Mouse (Mus musculus): Measurements from ENCODE around the gene Grik4. TPM values are rescaled to one million over a fixed set of nuclear protein-coding genes. Genes with fewer than 3 reads are reported as not detected.

The Grik4 gene
- polyA plus RNA-seq, 2 experiments from 2014 or later, result 0.08 TPM; not detected in 1

GRCm38 (mm10) chr9:42742385-42742784 is 201.9 kb downstream of the Grik4 start:
- no peak for ATAC-seq

GRCm38 (mm10) chr9:42736697-42737335 is 207.5 kb downstream of the Grik4 start:
- no peak for ATAC-seq

- no peak for ATAC-seq
Observed at GRCm38 (mm10) chr9:42735086-42735485, 209.2 kb downstream of the Grik4 start.

DNA sequence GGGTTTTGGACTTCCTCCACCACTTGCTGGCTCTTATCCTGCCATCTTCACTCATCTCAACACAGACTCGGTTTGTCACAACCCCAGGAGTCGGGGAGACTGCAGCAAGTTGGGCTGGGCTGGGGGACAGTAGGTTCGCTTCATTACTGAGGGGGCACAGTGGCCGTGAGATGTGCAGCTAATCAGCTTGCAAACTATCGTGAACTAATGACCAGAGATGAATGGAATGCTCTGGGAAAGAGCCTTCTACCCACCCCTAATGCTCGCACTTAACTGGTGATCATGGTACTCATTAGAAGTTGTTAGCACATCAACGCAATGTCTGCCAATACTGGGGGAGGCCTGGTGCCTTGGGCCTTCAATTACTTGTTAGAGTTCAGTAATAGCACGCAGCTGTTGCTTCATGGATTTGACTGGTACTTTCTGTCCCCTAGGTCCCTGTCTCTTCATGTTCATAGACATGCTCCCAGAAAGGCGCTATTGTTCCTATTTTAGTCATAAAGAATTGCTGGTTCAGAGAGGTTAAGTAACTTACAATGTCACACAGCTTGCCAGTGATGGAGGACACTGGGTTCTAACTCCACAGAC is 211.5 kb downstream of the Grik4 start:
- no peak for ATAC-seq

DNA sequence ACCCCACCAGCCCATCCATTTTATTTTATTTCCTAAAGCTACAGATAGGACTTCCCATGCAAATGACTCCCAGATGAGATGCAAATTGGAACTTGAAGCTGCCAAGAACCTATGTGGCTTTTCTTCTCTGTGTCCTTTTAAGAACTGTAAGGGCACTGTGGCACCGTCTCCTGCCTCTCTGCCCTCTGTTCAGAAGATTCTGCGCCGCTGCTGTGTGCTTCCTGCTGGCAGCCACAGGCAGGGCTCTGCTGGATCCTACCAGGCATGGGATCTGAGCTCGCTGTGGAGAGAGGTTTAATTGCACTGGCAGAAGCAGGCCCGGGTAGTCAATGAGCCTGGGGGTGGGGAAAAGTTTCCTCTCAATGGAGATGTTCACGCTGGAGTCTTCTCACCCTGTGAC is 215.8 kb downstream of the Grik4 start:
- ATAC-seq, result no peak

DNA sequence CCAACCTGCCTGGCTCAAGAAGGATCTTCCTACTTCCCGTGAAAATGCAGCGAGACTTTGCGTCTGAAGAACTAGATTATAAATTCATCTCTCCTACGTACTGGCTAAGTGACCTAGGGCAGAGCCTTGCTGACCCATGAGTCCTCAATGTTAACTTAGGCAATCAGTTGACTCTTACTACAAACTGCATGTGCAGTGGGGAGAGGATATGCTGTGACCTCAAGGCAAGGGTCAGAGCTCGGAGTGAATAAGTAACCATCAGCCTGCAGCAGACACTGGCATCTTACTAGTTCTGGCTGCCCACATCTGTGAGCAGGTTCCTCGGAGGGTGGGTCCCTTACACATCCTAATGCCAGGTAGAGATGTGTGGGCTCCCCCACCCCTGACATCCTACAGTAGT is 216.6 kb downstream of the Grik4 start:
- no peak for ATAC-seq

GRCm38 (mm10) chr9:42727186-42727585 is 217.1 kb downstream of the Grik4 start:
- ATAC-seq, result no peak

DNA sequence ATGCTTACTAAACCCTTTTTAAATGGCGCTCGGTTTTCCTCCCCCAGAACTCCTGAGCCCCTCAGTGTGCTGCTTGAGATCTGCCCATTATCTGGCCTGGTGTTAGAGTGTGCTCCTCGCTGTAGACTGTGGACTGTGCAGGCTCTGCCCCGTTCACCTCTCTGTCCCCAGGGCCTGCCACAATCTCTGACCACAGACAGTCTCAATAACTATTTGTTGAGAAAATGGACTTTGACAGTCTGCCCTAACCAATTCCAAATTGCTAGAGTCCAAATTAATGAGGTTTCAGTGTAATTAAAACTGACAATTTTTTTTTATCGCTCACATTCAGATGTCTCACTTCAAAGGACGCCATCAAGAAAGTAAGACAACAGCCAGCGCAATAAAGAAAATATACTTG is 220.2 kb downstream of the Grik4 start:
- no peak for ATAC-seq

- no peak for ATAC-seq
Observed at GRCm38 (mm10) chr9:42722501-42722900, 221.8 kb downstream of the Grik4 start.

DNA sequence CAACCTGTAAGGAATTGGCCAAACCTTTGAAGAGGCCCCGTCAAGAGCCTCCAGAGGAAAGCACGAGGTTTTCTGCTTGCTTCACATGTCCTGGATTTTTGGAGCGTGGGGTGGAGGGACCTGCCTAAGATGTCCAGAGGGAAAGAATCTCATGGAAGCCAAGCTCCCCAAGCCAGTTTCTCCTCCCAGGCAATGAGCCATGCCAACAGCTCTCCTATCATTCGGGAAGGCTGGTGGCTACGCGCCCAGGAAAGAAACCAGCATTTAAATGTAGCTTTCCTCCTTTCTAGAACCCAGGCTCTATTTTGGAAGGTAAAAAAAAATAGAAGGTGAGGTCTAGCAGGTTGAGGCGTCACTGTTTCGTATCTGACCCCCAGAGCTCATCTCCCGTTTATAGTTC is 222.6 kb downstream of the Grik4 start:
- no peak for ATAC-seq

DNA sequence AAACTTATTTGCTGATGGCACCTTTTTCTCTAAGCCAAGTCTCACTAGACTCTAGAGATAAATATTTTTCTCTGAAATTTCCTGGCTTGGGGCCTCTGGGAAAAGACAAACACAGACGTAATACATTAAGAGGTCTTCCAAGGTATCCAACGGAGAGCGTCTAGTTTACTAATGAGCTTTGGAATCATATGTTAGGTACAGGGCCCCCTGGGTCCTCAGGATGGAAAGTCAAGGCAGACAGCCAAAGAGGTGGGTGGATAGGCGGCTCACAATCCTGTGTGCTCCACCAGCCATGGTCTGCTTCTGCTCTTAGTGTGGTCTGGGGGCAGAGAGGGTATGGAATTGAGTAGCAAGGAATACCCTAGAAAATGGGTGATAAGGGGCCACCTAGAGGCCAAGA is 223.1 kb downstream of the Grik4 start:
- ATAC-seq, result no peak

- ATAC-seq, result no peak
Observed at GRCm38 (mm10) chr9:42713912-42714311, 230.4 kb downstream of the Grik4 start.

DNA sequence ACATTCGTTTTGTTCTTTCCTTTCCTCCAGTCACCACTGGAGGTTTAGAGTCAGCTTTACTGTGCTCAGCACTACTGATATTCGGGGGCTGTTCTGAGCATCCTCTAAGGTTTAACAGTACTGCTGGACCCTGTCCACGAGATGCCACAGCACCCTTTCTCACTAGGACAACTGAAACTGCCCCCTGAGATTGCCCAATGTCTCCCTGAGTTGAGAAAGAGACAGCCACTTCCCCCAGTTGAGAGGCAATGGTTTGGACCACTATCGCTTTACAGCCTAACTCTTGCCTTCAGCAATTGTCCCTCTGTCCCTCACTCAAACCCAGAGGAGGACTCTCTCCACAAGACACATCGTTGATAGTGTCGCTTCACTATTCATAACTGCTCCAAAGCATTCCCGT is 238.4 kb downstream of the Grik4 start:
- no peak for ATAC-seq

DNA sequence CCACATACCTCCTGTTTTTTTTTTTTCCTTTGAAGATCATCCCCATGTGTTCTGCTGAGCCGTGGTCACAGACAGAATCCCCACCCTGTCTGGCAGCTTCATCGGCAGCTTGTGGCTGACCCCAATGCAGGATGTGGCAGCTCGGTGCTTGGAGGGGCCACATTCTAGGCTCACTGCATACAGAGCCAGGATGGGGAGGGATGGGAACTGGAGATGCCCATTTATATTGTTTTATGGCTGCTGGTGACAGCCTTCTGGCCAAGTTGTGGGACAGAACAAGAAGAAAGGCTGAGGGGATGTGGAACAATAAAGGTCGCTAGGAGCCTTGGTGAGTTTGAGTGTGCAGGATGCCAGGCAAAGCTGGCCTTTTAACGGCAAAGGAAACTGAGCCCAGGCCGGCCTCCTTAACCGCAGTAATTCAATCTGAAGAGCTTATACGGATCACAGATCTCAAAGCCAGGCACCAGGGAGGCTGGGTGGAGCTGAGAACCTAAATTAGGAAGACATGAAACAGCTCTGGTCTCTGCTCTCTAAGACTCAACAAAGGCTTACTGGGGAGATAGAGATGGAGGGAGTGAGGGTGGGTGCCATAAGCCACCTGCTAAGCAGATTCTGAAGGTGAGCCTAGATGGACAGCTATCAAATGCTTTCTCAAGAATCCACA is 241.0 kb downstream of the Grik4 start:
- ATAC-seq, result no peak

GRCm38 (mm10) chr9:42702231-42703132 is 241.8 kb downstream of the Grik4 start:
- no peak for ATAC-seq

- no peak for ATAC-seq
Observed at GRCm38 (mm10) chr9:42701729-42702128, 242.6 kb downstream of the Grik4 start.

DNA sequence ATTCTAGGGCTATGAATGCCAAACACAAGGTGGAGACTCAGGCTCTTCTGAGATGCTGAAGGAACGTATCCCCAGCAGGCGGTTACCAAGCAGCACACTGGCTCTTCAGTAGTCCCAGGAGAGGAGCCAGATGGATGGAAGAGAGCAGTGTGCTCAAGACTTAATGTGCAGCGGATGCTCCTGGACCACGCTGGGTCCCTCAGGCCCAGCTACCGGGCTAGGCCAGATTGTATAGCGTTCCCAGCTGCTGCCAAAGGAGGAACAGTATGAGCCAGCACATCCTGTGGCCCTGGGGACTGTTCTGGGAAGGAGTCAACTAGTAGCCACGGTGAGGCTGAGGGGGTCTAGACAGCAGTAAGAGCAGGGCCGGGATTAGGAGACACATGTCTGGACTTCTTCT is 251.3 kb downstream of the Grik4 start:
- no peak for ATAC-seq

- no peak for ATAC-seq
Observed at GRCm38 (mm10) chr9:42688143-42688542, 256.1 kb downstream of the Grik4 start.

DNA sequence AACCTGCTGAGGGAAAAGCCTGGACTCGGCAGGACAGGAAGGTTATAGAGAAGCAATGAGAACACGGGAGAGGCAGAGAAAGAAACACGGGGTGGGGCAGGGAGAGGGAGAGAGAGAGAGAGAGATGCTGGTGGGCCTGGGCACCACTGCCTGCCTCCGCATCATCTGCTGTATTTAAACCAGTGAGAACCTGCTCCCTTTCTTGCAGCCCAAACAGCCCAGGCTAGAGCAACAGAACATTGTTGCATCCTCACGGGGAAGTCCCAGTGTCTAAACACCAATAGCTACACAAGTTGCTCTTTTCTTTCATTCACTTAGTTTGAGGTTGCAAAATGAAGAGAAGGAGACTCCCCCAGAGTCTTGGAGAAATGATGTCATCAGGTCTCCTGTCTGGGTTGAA is 258.2 kb downstream of the Grik4 start:
- no peak for ATAC-seq

DNA sequence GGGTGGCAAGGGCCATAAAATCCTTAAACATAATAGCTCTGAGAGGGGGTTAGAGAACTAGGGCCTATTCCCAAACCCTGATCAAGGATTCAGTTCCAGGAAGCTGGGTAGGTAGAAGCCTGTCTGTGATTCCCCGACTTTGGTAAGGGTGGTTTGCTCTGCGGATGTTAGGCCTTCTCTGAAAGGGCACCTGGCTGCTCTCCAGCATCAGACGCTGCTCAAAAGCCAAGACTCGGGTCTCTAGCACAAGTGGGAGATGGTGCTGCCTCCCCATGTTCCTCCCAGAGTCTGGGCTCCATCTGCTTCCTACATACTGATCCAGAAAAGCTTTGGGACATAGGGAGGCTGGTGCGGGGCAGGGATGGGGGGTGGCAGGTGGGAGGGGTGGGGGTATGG is 270.3 kb downstream of the Grik4 start:
- ATAC-seq, result no peak

DNA sequence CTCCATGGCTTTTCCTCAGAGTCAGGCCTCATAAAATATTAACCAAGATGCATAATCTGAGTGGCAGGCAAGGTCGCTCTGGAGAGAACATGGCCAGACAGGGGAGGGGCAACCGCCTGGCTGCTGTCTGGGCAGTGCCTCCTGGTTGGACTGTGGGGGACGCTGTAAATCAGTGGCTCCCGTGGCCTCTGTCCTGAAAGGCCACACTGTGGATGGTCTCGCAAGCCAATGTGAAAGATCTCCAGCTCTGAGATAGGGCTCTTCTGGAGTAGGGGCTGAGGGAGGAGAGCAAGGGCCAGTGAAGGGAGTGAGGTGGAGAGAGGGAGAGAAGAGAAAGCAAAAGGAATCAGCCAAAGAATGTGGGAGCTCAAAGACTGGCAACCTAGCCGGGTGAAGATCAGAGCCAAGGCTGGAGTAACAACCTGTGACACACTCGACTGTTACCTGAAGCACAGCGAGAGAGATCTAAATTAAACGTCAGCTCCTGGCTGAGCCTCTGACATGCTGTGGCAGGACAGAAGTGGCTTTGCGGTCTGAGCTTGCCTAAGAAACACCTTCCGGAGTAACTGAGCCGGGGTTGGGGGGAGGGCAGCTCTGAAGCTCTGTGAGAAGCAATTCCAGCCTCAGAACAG is 270.8 kb downstream of the Grik4 start:
- no peak for ATAC-seq

DNA sequence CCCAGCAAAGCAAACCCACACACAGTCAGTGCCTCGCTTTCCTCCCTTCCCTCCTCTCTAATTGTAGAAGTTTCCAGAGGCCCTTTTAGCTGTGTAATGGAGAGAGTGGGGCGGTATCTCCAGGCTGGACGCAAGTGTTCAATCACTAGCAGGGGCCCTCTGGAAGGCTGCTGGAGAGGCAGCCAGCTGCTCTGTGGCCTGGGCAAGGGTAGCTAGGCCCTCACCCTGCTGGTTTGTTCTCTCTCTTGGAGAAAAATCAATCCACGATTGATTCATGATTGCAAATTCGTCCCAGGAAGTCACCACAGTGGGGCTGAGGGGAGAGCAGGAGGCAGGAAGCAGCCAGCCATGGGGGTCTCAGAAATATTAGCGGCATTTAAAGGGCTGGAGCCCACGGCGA is 271.3 kb downstream of the Grik4 start:
- no peak for ATAC-seq

GRCm38 (mm10) chr9:42670619-42671018 is 273.7 kb downstream of the Grik4 start:
- ATAC-seq, result no peak
